ENCODE assay signal across 11 mouse cellular contexts in the genomic region with DNA sequence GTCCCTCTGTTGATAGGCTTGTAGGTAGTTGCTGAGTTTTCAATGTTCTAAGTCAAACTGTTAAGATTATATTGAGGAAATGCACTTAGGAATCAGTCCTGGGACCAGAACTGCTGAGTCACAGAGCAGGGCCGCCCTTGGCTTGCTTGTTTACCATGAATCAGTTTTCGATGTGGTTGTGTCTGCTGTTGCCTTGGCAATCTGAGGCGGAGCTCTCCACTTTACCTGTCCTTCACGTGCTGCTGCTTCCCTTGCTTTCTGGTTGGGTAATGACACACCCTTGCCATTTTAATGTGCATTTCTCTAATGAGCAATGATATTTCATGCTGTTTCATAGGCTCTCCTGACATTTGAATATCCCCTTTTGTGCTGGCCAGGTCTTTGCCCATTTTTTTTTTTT.
A peak's percentile ranks its signal among the peaks of the same experiment; 100 is the strongest.
DNase-seq lines count a peak whose midpoint lies in the region; ATAC-seq and TF ChIP-seq lines count a peak whose summit lies in the region.
"Had no signal": no experiment of that assay in that cellular context is flagged by ENCODE, and none has a peak within 500 bp of the region (broad histone marks: within the 10 kb centered on the region; RNA-seq: fewer than 3 reads in every experiment).

No protein-coding gene starts in this region.

- no peaks in the 10 kb centered on the region for H3K36me3 ChIP-seq in ES-Bruce4 (ENCODE audit: control insufficient read depth, insufficient read depth, low read length, poor library complexity, severe bottlenecking)
- no peaks in the 10 kb centered on the region for H3K36me3 ChIP-seq in liver, embryonic 16.5 days (ENCODE audit: control insufficient read depth, insufficient read depth)
- H3K36me3 ChIP-seq: hindbrain, embryonic 15.5 days had no signal

- H3K27me3 ChIP-seq in ES-Bruce4 (ENCODE audit: control insufficient read depth, insufficient read depth, low read length, poor library complexity, severe bottlenecking), result no peaks in the 10 kb centered on the region
- H3K27me3 ChIP-seq in liver, embryonic 16.5 days (ENCODE audit: control insufficient read depth, insufficient read depth, low read depth, low read length), result no peaks in the 10 kb centered on the region
- H3K27me3 ChIP-seq: hindbrain, embryonic 15.5 days had no signal

- ATAC-seq in erythroblast, adult 5-6 weeks (replicated peaks; ENCODE audit: low FRiP score, poor library complexity, severe bottlenecking), result peak; percentile 98
- peak; percentile 96 for ATAC-seq in liver, embryonic 16.5 days (ENCODE audit: low read depth)

- peak; percentile 68 for DNase-seq in adrenal gland, adult 2 months
- no peak for DNase-seq in adrenal gland, adult 18-20 months (ENCODE audit: low spot score in 2 of 2)
- DNase-seq in frontal cortex, adult 2 months (ENCODE audit: extremely low spot score in 1 of 2, low spot score in 1 of 2), result no peak
- DNase-seq in Muller cell, postnatal 12 days (ENCODE audit: inconsistent ontology term), result no peak
- DNase-seq in spleen, postnatal 14 days (ENCODE audit: low spot score in 2 of 2), result no peak
- DNase-seq: embryo, embryonic 11 days; gastrocnemius, postnatal 36 days had no signal

- no peak overlapping the region for H3K27ac ChIP-seq in ES-Bruce4 (ENCODE audit: insufficient read depth, low read length)
- H3K27ac ChIP-seq in liver, embryonic 16.5 days (ENCODE audit: low read length), result no peak overlapping the region
- H3K27ac ChIP-seq: hindbrain, embryonic 15.5 days had no signal

- no peak overlapping the region for H3K4me3 ChIP-seq in ES-Bruce4 (ENCODE audit: low read depth, low read length)
- H3K4me3 ChIP-seq in liver, embryonic 16.5 days (ENCODE audit: low read depth, low read length), result no peak overlapping the region
- H3K4me3 ChIP-seq: hindbrain, embryonic 15.5 days had no signal

- no peak for TF ChIP-seq CTCF in ES-Bruce4 (IDR thresholded peaks at IDR 0.05; ENCODE audit: low read depth, low read length)

- TF ChIP-seq POLR2A in ES-Bruce4 (IDR thresholded peaks at IDR 0.05; ENCODE audit: insufficient read depth, low read length), result no peak

- no peaks in the 10 kb centered on the region for H3K9me3 ChIP-seq in ES-Bruce4 (replicated peaks; ENCODE audit: control insufficient read depth, insufficient read depth, low read length, poor library complexity, severe bottlenecking)
- H3K9me3 ChIP-seq in liver, embryonic 16.5 days (replicated peaks; ENCODE audit: control insufficient read depth, low read length), result no peaks in the 10 kb centered on the region
- H3K9me3 ChIP-seq: hindbrain, embryonic 15.5 days had no signal

- 20% methylated on average over 4 of the region's 4 CpGs for WGBS in liver, embryonic 16.5 days (ENCODE audit: insufficient replicate concordance)

- peak; percentile 74; the same call in 1 of the 2 replicates for TF ChIP-seq EP300 in ES-Bruce4 (IDR thresholded peaks at IDR 0.05; ENCODE audit: insufficient read depth, low read depth, low read length)

- no peak overlapping the region for H3K9ac ChIP-seq in ES-Bruce4 (ENCODE audit: low read depth, poor library complexity, severe bottlenecking)
- no peak overlapping the region for H3K9ac ChIP-seq in liver, embryonic 16.5 days (ENCODE audit: low read depth, low read length)
- H3K9ac ChIP-seq: hindbrain, embryonic 15.5 days had no signal

- H3K4me1 ChIP-seq in ES-Bruce4 (ENCODE audit: control insufficient read depth, insufficient read depth, low read length), result peaks cover 5% of the 10 kb centered on the region
- peaks cover 12% of the 10 kb centered on the region for H3K4me1 ChIP-seq in liver, embryonic 16.5 days (ENCODE audit: control insufficient read depth, low read depth, low read length)
- H3K4me1 ChIP-seq: hindbrain, embryonic 15.5 days had no signal

- no peak overlapping the region for H3K4me2 ChIP-seq in liver, embryonic 16.5 days (ENCODE audit: low read depth, low read length)
- H3K4me2 ChIP-seq: hindbrain, embryonic 15.5 days had no signal
